Mouse (Mus musculus) bone marrow, adult 2 months (tissue): ENCODE measurements around the gene Vps8. TPM values are rescaled to one million over a fixed set of nuclear protein-coding genes. Genes with fewer than 3 reads are reported as not detected.

Experiments
- H3K27ac ChIP-seq: fragments of 200-500 bp; 2 replicates; pipeline ENCODE4 v1.5.1; 2012; ENCODE audit warnings: low read depth, mild to moderate bottlenecking, control low read depth, inconsistent platforms, low read length; ENCODE audit not compliant: control insufficient read depth, poor library complexity, insufficient read depth
- H3K4me1 ChIP-seq: fragments of 200-500 bp; 2 replicates; pipeline ENCODE4 v1.6.1; 2011; ENCODE audit warnings: low read length; ENCODE audit not compliant: control insufficient read depth, insufficient read depth
- H3K4me3 ChIP-seq: fragments of 200-500 bp; replicated peaks from 2 replicates; pipeline ENCODE3; 2011; ENCODE audit warnings: mild to moderate bottlenecking, low read depth, low read length, control low read depth; ENCODE audit not compliant: control insufficient read depth
- CTCF ChIP-seq: fragments of 200-500 bp; IDR thresholded peaks from 2 replicates; pipeline ENCODE4 v1.5.1; 2011; ENCODE audit warnings: low read length, control low read depth; ENCODE audit not compliant: control insufficient read depth, insufficient read depth
- POLR2A ChIP-seq: fragments of 200-500 bp; IDR thresholded peaks from 2 replicates; pipeline ENCODE4 v1.6.1; 2011; ENCODE audit warnings: low read depth, mild to moderate bottlenecking, control low read depth, low read length, borderline replicate concordance; ENCODE audit not compliant: control insufficient read depth
- WGBS: fragments of 180-500 bp; shearing (Covaris S2); methylation state at CpG from one replicate; pipeline ENCODE4 v1.1.7; 2018; 5-methylcytosine and 5-hydroxymethylcytosine counted together
- polyA plus RNA-seq: library from polyadenylated mRNA; stranded (reverse); fragments of >200 nt; gene quantifications from 2 replicates; pipeline ENCODE4 v1.2.4, GENCODE M21; 2011; ENCODE audit warnings: low replicate concordance; ENCODE audit not compliant: missing spikeins, insufficient read depth, insufficient read length

The Vps8 gene
- polyA plus RNA-seq, 1 experiment: 14.1 TPM

DNA sequence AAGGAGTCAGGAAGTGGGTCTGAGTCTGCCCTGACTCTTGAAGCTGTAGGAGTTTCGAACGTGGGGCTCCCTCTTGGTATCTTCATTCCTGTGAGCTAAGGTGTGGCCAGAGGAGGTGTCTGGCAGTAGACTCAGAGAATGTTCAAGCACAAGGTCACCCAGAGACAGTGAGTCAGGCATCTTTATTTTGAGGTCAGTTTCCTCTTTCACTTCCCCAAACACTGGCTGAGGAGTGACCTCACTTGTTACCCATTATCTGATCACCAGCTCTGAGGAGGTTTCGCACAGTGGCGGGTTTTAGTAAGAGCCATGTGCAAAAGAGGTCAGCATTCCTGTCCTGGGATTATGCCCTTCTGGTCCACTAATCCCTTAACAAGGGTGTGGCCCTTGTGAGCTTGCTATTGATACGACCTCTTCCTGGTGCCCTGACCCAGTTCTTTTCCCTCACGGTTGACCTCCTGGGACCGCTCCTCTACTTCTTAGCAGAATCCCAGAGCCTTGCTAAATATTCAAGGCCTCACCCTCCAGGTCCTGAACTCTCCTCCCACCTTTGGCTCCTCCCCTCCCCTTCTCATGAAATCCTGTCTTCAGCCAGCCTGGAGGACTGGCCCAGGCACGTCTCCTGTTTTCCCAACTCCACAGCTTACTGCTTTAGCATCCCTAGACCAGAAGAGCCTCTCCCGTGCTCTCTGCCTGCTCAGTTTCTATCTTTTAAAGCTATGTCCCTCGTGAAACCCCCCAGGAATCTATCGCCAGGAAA lies 40.6 kb upstream of the Vps8 start:
- TF ChIP-seq POLR2A: no peak
- TF ChIP-seq CTCF: no peak
- Histone ChIP-seq H3K4me1 (no peaks in the 10 kb centered on the region; the same call in 1 of the 2 replicates), H3K27ac (no peak overlapping the region), H3K4me3 (no peak overlapping the region)
- WGBS: 52% methylated on average over 11 of the region's 11 CpGs

DNA sequence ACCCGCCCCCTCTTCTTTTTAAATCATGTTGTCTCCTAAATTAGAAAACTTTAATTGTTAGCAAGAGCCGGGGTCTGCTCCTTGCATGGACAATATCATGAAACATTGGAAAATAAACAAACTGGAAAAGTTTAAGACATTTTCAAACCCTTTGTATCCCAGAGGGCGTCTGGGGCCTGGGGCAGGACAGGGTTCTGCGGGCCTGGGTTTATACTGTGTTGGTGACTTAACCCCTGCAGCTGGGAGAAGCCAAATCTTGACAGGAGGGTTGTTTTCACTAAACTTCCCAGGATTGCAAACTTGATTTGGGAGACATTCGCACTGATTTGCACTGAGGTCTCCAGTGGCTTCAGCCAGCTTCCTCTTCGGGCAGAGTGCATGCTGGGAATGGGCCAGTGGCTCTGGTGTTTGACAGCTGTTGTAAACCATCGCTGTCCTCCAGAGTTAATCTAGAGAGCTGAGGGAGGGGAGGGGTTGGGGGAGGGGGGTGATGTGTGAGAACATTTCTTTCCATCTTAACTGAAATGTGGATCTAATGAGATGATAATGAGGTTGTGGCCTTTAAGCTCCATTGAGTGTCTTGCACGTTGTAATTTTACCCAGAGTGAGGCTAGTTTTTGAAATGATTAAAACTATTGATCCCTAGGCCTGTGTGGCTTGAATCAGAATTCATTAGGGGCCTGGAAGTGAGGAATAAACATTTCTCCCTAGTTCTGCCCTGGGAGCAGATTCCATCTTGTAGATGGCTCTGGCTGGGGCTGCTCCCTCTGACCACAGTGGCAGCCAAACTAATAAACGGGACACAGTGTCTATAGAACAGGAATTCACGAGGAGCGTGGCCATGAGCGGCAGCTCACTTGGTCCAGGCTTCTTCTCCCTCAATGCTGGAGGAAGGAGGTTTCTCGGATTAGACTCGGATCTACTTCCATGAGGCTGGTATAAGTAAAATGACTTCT lies 36.7 kb upstream of the Vps8 start:
- WGBS: 67% methylated on average over 14 of the region's 14 CpGs
- H3K27ac ChIP-seq: no peak overlapping the region

DNA sequence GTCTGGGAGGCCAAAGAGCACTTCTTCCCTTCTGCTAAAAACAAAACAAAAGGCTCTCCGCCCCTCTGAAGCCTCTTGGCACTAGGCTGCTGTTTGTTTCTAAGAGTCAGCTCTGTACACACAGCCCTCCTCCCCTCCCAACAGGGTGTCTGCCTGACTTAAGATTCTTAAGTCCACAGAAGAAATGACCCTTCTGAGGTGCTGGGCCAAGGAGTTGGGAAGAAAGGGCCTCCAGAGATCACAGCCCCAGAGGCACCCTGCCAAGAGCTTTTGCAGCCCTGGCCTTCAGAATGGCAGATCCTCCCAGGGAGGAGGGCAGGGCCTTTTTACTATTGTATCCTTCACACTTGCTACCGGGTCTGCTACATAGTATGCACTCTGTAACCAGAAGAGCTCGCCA lies 33.6 kb upstream of the Vps8 start:
- WGBS: 68% methylated on average over 3 of the region's 3 CpGs
- Histone ChIP-seq H3K4me3 (no peak overlapping the region), H3K27ac (no peak overlapping the region), H3K4me1 (no peaks in the 10 kb centered on the region)
- TF ChIP-seq POLR2A (no peak), CTCF (no peak)

More for the DNA sequence above, 36.7 kb upstream of the Vps8 start:
- Histone ChIP-seq H3K4me1 (no peaks in the 10 kb centered on the region), H3K4me3 (no peak overlapping the region)
- TF ChIP-seq CTCF (no peak), POLR2A (no peak)

DNA sequence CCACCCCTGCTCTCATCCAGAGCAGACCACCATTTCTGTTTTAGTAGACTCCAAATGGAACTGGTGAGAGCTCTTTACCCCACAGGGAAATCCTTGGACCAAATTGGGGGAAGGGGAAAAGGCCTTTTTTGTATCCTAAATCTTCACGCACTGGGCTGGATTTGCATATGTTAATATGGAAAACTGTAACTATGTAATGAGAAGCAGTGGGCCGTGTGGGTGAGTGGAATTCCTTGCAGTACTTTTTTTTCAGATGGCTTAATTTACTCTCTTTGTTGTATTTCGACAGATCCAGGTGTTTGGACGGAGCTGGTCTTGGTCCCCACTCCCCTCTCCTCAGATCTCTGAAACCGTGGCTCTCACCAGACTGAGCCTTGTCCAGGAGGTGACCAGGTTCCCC lies 32.2 kb upstream of the Vps8 start:
- Histone ChIP-seq H3K4me3 (no peak overlapping the region), H3K27ac (no peak overlapping the region), H3K4me1 (no peaks in the 10 kb centered on the region)
- no peak for TF ChIP-seq CTCF
- no peak for TF ChIP-seq POLR2A
- 70% methylated on average over 5 of the region's 5 CpGs for WGBS

DNA sequence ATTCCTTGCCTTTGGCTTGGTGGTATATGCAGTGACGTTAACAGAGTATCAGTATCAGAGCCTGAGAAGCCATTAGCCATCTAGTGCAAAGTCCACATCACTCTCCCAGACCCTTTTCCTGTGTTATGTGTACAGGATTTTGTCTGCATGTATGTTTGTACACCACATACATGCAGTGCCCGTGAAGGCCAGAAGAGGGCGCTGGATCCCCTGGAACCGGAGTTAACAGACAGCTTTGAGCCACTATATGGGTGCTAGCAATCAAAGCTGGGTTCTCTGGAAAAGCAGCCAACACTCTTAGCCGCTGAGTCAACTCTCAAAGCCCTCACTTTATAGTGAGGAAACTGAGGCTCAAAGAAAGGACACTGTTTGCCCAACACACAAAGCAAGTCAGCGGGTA lies 30.8 kb upstream of the Vps8 start:
- WGBS: 62% methylated on average over 6 of the region's 6 CpGs
- Histone ChIP-seq H3K4me1 (no peaks in the 10 kb centered on the region), H3K27ac (no peak overlapping the region), H3K4me3 (no peak overlapping the region)
- no peak for TF ChIP-seq POLR2A
- peak; percentile 56 for TF ChIP-seq CTCF

DNA sequence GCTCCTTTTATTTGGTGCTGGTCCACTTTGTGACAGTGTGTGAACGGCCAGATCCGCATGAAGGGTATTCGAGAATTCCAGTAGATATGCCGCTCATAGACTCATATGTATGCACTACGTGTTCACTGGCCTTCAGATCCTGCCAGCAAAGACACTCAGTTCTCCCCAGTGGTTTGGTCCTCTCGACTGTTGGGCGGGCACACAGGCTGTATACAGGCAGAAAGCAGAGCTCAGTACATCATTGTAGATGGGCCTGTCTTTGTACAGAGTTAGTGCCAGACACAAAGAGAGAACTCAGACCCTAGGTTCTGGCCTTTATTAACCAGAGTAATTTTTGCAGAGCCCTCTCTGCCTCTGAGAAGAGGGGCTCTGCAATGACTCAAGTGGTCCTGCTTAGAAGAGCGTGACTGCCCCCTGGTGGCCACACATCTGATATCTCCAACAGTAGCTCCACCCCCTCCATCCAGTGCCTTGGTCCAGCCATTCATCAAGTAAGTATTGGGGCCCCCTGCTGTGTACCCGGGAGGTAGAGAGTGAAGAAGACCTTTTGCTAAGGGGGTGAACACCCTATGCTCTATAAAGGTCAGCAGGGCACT lies 30.3 kb upstream of the Vps8 start:
- Histone ChIP-seq H3K4me3 (no peak overlapping the region), H3K27ac (no peak overlapping the region), H3K4me1 (no peaks in the 10 kb centered on the region)
- 57% methylated on average over 9 of the region's 9 CpGs for WGBS
- peak; percentile 84 for TF ChIP-seq CTCF
- TF ChIP-seq POLR2A: no peak

DNA sequence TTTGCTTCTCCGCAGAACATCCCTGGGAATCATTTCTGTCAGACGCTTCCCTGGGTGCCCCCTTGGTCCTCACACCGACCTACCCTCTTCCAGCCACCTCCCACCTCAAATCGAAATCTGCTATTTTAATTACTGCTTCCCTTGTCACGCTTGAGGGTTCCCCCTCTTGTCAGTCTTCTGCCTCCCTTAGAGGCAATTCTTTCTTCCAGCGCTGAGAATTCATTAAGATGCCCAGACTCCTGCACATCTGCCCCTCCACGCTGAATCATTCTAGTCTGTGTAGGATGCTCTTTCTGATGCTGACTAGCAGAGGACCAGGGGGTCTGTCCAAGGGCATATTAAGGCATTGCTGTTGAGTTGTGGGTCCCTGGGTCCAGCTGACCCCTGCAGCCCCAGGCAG lies 27.4 kb upstream of the Vps8 start:
- 64% methylated on average over 7 of the region's 7 CpGs for WGBS
- no peak for TF ChIP-seq CTCF
- no peak for TF ChIP-seq POLR2A
- no peaks in the 10 kb centered on the region; the same call in none of the 2 replicates for H3K4me1 ChIP-seq
- H3K4me3 ChIP-seq: no peak overlapping the region
- no peak overlapping the region for H3K27ac ChIP-seq

DNA sequence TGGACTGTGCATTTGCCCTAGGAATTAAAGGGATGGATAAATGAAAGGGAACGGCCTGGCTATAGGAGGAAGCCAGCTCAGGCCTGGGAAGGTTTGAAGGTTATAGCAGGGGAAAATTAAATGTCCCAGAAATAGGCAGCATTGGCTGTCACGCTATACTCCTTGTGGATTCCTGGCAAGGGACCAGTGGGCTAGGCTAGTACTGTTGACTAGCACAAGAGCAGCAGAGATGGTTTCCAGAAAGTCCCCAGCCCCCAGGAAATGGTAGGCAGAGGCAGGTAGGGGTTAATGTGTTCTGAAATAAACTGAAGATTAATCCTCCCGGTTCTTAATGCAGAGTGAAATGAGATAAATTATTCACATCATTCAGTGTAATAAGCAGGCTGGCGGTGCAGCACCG lies 25.2 kb upstream of the Vps8 start:
- no peak overlapping the region for H3K4me3 ChIP-seq
- no peaks in the 10 kb centered on the region; the same call in none of the 2 replicates for H3K4me1 ChIP-seq
- no peak overlapping the region for H3K27ac ChIP-seq
- TF ChIP-seq CTCF (no peak), POLR2A (no peak)
- WGBS: 77% methylated on average over 5 of the region's 5 CpGs

DNA sequence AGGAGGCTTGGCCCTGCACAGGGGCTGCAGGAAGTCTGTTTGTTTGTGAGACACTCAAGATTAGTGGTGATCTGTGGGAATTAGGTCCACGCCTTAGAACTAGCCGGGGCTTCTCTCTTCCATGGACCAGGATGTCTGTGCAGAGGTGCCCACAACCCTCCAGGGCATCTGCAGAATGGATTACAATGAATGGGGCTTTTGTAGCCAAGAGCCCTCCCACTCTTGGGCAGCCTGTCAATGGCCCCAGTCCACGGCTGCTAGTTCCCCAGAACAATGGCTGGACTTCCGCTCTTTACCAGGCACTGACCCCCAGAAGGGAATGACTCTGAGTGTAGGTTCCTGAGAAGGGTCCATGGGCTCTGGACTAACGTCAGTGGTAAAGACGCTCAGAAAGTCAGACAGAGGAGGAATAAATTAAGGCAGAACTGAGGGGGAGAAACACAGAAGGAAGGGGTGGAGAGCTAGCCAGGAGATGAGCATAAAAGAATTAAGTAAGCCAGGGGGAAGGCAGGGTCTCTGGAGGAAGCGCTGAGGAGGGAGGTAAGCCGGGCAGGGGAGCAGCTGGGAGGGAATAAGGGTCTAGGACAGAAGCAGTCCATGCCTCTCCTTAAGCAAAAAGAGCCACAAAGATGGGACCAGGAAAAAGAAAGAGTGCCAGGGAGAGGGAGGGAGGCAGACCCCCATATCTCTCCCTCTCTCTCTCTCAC lies 24.4 kb upstream of the Vps8 start:
- H3K27ac ChIP-seq: no peak overlapping the region
- no peak overlapping the region for H3K4me3 ChIP-seq
- H3K4me1 ChIP-seq: no peaks in the 10 kb centered on the region; the same call in none of the 2 replicates
- TF ChIP-seq CTCF (no peak), POLR2A (no peak)
- 71% methylated on average over 8 of the region's 8 CpGs for WGBS
